Mouse (Mus musculus) embryonic fibroblast, embryonic 13.5 days (primary cell): ENCODE measurements around the gene Mfge8.

Experiments
- CTCF ChIP-seq: IDR thresholded peaks from 2 replicates; pipeline ENCODE4 v1.5.1; 2011; ENCODE audit warnings: mild to moderate bottlenecking, control low read depth, low read length, moderate library complexity, borderline replicate concordance; ENCODE audit not compliant: insufficient read depth
- POLR2A ChIP-seq: IDR thresholded peaks from 2 replicates; pipeline ENCODE4 v1.6.1; 2011; ENCODE audit warnings: low read depth, mild to moderate bottlenecking, control low read depth, low read length, moderate library complexity

GRCm38 (mm10) chr7:79147011-79147837 lies 1.6 kb downstream of the Mfge8 start:
- TF ChIP-seq CTCF = no peak
- no peak for TF ChIP-seq POLR2A
